8 mouse cellular contexts compared by ENCODE assay signal in the genomic region with DNA sequence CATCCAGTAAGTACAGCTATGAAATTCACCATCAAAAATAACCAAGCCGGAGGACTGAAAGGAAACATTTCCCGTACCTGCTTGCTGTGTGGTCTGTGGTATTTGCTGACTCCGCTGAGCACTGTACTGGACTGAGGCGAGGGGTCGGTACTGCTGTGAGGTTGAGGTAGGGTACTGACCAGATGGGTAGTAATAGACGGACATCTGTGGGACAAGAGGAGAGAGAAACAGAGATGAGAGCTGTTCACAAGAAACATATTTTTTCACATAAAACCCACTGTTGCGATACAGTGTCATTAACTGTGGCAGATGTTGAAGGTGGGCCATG.
DNase-seq lines count a peak whose midpoint lies in the region; ATAC-seq lines count a peak whose summit lies in the region.

No protein-coding gene starts in this region.

- whole genome bisulfite sequencing in heart, embryonic 12.5 days = 17% methylated on average over 7 of the region's 7 CpGs
- 20% methylated on average over 7 of the region's 7 CpGs for WGBS in limb, embryonic 12.5 days
- WGBS in stomach, embryonic 15.5 days = 17% methylated on average over 7 of the region's 7 CpGs

- no peaks in the 10 kb centered on the region for H3K36me3 ChIP-seq in heart, embryonic 12.5 days
- H3K36me3 ChIP-seq in megakaryocyte, embryonic 14.5 days (replicated peaks; ENCODE audit: low read length) = peaks cover 71% of the 10 kb centered on the region
- H3K36me3 ChIP-seq in limb, embryonic 12.5 days = no peaks in the 10 kb centered on the region
- H3K36me3 ChIP-seq in stomach, embryonic 15.5 days = no peaks in the 10 kb centered on the region

- intact Hi-C loops in heart, postnatal 36 days (cut with DNase I) = no loop called here

- H3K27ac ChIP-seq in heart, embryonic 12.5 days (ENCODE audit: poor library complexity, severe bottlenecking) = no peak overlapping the region
- H3K27ac ChIP-seq in limb, embryonic 12.5 days = no peak overlapping the region
- H3K27ac ChIP-seq in stomach, embryonic 15.5 days = no peak overlapping the region

- H3K4me1 ChIP-seq in heart, embryonic 12.5 days (replicated peaks) = peaks cover 13% of the 10 kb centered on the region
- H3K4me1 ChIP-seq in megakaryocyte, embryonic 14.5 days = peaks cover 56% of the 10 kb centered on the region
- H3K4me1 ChIP-seq in limb, embryonic 12.5 days (replicated peaks) = peaks cover 12% of the 10 kb centered on the region
- no peaks in the 10 kb centered on the region; the same call in 1 of the 2 replicates for H3K4me1 ChIP-seq in stomach, embryonic 15.5 days

- no peak for ATAC-seq in heart, embryonic 12.5 days (ENCODE audit: insufficient number of reproducible peaks, low FRiP score)
- ATAC-seq in megakaryocyte, adult 5-6 weeks (ENCODE audit: poor library complexity, severe bottlenecking) = no peak
- no peak for ATAC-seq in limb, embryonic 12.5 days (ENCODE audit: insufficient number of reproducible peaks, insufficient read depth, low FRiP score, low TSS enrichment, low read depth)
- ATAC-seq in stomach, embryonic 15.5 days (ENCODE audit: insufficient read depth, low FRiP score, low read depth) = no peak

- 0 out of 2 replicates have a peak overlapping the region, but pooled peaks have one; percentile 38 for H3K9ac ChIP-seq in heart, embryonic 12.5 days
- peak overlapping the region; percentile 40; the same call in 1 of the 2 replicates for H3K9ac ChIP-seq in limb, embryonic 12.5 days (replicated peaks)
- H3K9ac ChIP-seq in stomach, embryonic 15.5 days = no peak overlapping the region

- 0 out of 2 replicates have a peak, but pooled peaks cover 6% of the 10 kb centered on the region for H3K27me3 ChIP-seq in heart, embryonic 12.5 days (replicated peaks)
- H3K27me3 ChIP-seq in megakaryocyte, embryonic 14.5 days (replicated peaks) = no peaks in the 10 kb centered on the region
- peaks cover 12% of the 10 kb centered on the region for H3K27me3 ChIP-seq in limb, embryonic 12.5 days
- peaks cover 10% of the 10 kb centered on the region for H3K27me3 ChIP-seq in stomach, embryonic 15.5 days (replicated peaks)

- H3K4me2 ChIP-seq in heart, embryonic 12.5 days = peak overlapping the region; percentile 75
- peak overlapping the region; percentile 75 for H3K4me2 ChIP-seq in limb, embryonic 12.5 days
- peak overlapping the region; percentile 54; the same call in 1 of the 2 replicates for H3K4me2 ChIP-seq in stomach, embryonic 15.5 days

- no peaks in the 10 kb centered on the region for H3K9me3 ChIP-seq in heart, embryonic 12.5 days (replicated peaks)
- H3K9me3 ChIP-seq in megakaryocyte, embryonic 14.5 days = no peaks in the 10 kb centered on the region
- H3K9me3 ChIP-seq in limb, embryonic 12.5 days = no peaks in the 10 kb centered on the region
- no peaks in the 10 kb centered on the region for H3K9me3 ChIP-seq in stomach, embryonic 15.5 days

- peak overlapping the region; percentile 39 for H3K4me3 ChIP-seq in heart, embryonic 12.5 days
- H3K4me3 ChIP-seq in megakaryocyte, embryonic 14.5 days (replicated peaks) = peak overlapping the region; percentile 79
- peak overlapping the region; percentile 31; the same call in 1 of the 2 replicates for H3K4me3 ChIP-seq in limb, embryonic 12.5 days (replicated peaks)
- peak overlapping the region; percentile 7; the same call in 1 of the 2 replicates for H3K4me3 ChIP-seq in stomach, embryonic 15.5 days (replicated peaks)

- DNase-seq in heart, postnatal 36 days = no peak
- DNase-seq in spleen, adult 12 weeks (ENCODE audit: low spot score) = no peak
- DNase-seq in testis, postnatal 14 days (ENCODE audit: low spot score) = no peak

Comparison
In these comparisons a context has a peak if more than half of its experiments do, and no peak if none do; other contexts are left out.
1. H3K4me3 ChIP-seq: peak in every context shown above with its lines; median percentile 79 in megakaryocyte, embryonic 14.5 days; 39 in heart, embryonic 12.5 days; 31 in limb, embryonic 12.5 days; 7 in stomach, embryonic 15.5 days.